Mouse (Mus musculus) brain, embryonic 14.5 days (tissue): ENCODE data around the gene Pcnx. TPM values are rescaled to one million over a fixed set of nuclear protein-coding genes. Genes with fewer than 3 reads are reported as not detected.
"Not testable (repeated sequence)": the region's sequence is repeated elsewhere in the genome, so short reads cannot be mapped to it uniquely, and the experiment has no call there.

ENCODE experiments used
- DNase-seq: peaks from one replicate; pipeline ENCODE4 v3.0.0-alpha.2; 2011; ENCODE audit warnings: low read depth
- CTCF ChIP-seq: fragments of 200-500 bp; IDR thresholded peaks from 2 replicates; pipeline ENCODE4 v1.5.1; 2012; ENCODE audit warnings: inconsistent platforms, mild to moderate bottlenecking, moderate library complexity, borderline replicate concordance; ENCODE audit not compliant: insufficient read depth, insufficient read length; ENCODE audit errors: extremely low read depth
- POLR2A ChIP-seq: fragments of 200-500 bp; IDR thresholded peaks from 2 replicates; pipeline ENCODE4 v1.6.1; 2012; ENCODE audit warnings: mild to moderate bottlenecking, inconsistent platforms, borderline replicate concordance; ENCODE audit not compliant: poor library complexity, insufficient read depth, insufficient read length, severe bottlenecking; ENCODE audit errors: extremely low read depth
- polyA plus RNA-seq: library from polyadenylated mRNA; depleted of rRNA; stranded (reverse); fragments of >200 nt; gene quantifications from 2 replicates; pipeline ENCODE4 v1.2.3, GENCODE M21; 2012; rRNA removed

The Pcnx gene
- polyA plus RNA-seq, 1 experiment, result 46.3 TPM

DNA sequence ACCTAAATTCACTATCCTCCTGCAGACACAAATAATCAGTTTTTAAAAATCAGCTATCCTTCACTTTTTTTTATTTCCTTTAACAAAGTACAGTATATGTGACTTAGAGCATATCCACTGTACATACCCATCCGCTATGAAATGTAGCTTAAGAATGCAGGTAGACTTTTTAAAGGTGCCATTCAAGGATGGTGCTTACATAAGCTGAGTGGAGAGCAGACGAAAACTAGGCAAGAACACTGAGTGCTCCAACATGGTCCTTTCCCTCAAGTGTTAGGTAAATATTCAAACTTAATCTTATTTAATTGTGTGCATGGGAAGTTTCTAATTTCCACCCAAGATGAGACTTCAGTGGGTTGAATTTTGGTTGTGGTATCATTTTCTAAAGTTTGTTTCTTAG lies 119.5 kb downstream of the Pcnx start:
- TF ChIP-seq CTCF, result no peak
- no peak for TF ChIP-seq POLR2A
- no peak for DNase-seq

- DNase-seq, result no peak
- TF ChIP-seq CTCF, result no peak
- TF ChIP-seq POLR2A, result no peak
These were observed 132.3 kb downstream of the Pcnx start for GRCm38 (mm10) chr12:81992106-81992505.

GRCm38 (mm10) chr12:81992996-81993395 lies 133.2 kb downstream of the Pcnx start:
- DNase-seq, result no peak
- TF ChIP-seq CTCF (no peak), POLR2A (no peak)

DNA sequence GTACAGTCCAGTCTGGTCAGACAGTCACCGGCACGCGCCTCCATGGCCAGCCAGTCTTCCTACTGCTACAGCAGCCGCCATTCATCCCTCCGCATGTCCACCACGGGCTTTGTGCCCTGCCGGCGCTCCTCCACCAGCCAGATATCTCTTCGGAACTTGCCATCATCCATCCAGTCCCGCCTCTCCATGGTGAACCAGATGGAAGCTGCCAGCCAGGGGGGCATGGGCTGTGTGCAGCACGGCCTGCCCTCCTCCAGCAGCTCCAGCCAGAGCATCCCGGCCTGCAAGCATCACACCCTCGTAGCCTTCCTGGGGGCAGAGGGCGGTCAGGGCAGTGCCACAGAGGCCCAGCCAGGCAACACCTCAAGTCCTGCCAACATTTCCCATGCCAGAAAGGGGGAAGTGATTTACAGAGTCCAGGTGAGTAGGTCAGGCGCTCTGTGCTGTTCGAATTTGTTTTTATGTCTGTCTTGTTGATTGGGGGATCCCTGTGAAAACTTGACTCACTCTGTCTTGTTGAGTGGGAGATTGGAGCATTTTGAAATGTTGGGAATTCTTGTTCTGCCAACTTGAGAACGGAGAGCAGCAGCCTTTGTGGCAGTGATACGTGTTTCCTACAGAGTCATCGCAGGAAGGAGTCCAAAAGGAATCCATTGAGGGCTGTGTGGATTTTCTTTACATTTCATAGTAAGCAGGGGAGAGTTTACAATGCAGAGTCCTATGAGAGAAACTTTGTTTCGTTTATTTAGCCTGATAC lies 135.3 kb downstream of the Pcnx start:
- TF ChIP-seq POLR2A, result no peak
- no peak for TF ChIP-seq CTCF
- DNase-seq, result no peak

- TF ChIP-seq POLR2A (no peak), CTCF (no peak)
These were observed 137.0 kb downstream of the Pcnx start for GRCm38 (mm10) chr12:81996679-81997362.

DNA sequence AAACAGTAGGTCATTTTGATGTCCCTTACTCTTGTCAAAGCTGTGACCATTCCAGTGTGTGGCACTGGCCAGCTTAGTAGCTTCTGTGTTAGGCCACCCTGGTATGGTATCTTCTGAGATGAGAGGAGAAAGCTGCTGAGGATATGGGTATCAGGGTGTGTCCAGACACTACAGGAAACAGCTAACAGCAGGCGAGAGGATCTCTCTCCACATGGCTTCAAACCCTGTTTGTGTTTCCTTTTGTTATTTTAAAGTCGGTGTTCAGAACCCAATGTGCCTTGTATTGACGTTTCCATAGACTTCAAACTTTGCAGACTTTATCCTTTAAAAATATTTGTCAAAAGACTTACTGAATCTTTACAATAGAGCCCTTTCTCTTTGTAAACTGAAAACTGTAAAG lies 137.7 kb downstream of the Pcnx start:
- DNase-seq, result no peak
- TF ChIP-seq POLR2A, result no peak
- TF ChIP-seq CTCF, result no peak

More at GRCm38 (mm10) chr12:81996679-81997362, 137.0 kb downstream of the Pcnx start:
- no peak for DNase-seq

GRCm38 (mm10) chr12:82002697-82003096 lies 142.9 kb downstream of the Pcnx start:
- not testable (repeated sequence) for DNase-seq

DNA sequence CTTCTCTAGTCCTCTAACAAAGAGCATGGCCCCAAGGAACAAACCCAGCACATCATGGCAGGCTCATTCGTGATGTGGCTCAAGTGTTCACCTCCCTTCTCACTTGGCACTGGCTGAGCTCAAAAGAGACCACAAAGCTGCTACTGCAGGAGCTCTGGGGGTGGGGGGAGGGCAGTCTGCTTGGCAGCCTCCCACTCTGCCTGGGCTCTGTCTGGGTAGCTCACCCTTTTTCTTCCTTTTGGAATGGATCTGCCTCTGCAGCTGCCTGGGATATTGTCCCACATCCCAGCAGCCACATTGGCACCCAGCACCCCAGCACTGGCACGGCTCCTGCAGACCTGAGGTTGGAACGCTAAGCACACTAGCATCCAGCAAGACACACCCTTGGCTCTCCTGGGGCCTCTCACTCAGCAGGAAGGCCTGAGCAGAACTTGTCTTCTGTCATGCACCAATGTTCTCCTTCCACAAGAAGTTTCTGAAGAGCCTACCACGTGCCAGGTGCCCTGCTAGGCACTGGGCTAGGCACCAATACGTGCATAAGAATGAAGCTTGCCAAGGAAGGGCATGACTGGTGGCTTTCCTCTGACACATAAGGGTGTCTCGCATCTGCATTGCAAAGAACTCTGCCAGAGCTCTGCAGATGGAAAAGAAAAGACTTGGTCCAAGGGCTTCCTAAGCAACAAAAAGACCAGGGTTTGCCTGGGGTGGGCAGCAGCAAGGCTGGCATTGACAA lies 166.2 kb downstream of the Pcnx start:
- not testable (repeated sequence) for DNase-seq

DNA sequence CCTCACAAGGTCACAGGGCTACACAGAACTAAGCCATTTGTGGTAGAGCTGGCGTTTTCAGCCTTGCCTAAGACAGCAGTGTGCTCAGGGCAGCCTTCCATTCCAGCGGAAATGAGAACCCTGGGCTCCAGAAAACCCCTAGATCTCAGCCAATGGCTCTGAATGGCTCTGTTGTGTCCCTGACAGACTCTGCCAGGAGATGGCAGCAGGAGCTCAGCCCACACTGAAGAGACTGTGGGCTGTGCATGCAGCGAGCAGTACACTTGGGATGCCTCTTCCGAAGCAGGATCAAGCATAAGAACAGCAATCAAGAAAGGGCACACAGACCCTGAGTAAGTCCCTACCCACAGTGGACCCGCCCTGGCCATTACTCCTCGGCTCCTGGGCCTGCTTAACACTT lies 173.7 kb downstream of the Pcnx start:
- DNase-seq, result not testable (repeated sequence)

- DNase-seq, result not testable (repeated sequence)
These were observed 174.2 kb downstream of the Pcnx start for GRCm38 (mm10) chr12:82033973-82034372.

- not testable (repeated sequence) for DNase-seq
These were observed 184.3 kb downstream of the Pcnx start for GRCm38 (mm10) chr12:82044078-82044477.

Other genes starting within 250 kb of the Pcnx start
- 14.0 and 20.2 TPM in 2 replicates for gene Ttc9, start 228.8 kb upstream of the Pcnx start, polyA plus RNA-seq
- 10.0 and 24.6 TPM in 2 replicates for gene Map3k9, start 78.8 kb upstream of the Pcnx start, polyA plus RNA-seq